ENCODE assay signal across 27 mouse cellular contexts in genomic region chr16:17524156-17524555, GRCm38 (mm10). TPM values are rescaled to one million over a fixed set of nuclear protein-coding genes. Genes with fewer than 3 reads are reported as not detected.
"Had no signal": no experiment of that assay in that cellular context is flagged by ENCODE, and none has a peak within 500 bp of the region (broad histone marks: within the 10 kb centered on the region; RNA-seq: fewer than 3 reads in every experiment).

No protein-coding gene starts in this region.

- ATAC-seq: hindbrain, embryonic 16.5 days; inflammation-experienced regulatory T-cells, adult 6 months; intestine, embryonic 15.5 days; intestine, postnatal 0 days had no signal

- H3K9me3 ChIP-seq: hindbrain, embryonic 10.5 days; hindbrain, embryonic 12.5 days; intestine, embryonic 15.5 days; limb, embryonic 10.5 days; limb, embryonic 12.5 days; liver, embryonic 13.5 days had no signal

- H3K4me1 ChIP-seq: hindbrain, embryonic 12.5 days; limb, embryonic 10.5 days had no signal

- H3K4me2 ChIP-seq: heart, embryonic 11.5 days; hindbrain, embryonic 12.5 days; hindbrain, embryonic 14.5 days; intestine, embryonic 15.5 days; limb, embryonic 12.5 days; liver, embryonic 11.5 days; liver, embryonic 13.5 days had no signal

- H3K9ac ChIP-seq: hindbrain, embryonic 12.5 days; hindbrain, embryonic 14.5 days; intestine, embryonic 15.5 days; limb, embryonic 12.5 days; liver, embryonic 13.5 days had no signal

- DNase-seq: gastrocnemius, adult 2 months; gastrocnemius, postnatal 10 days; gastrocnemius, postnatal 25 days; heart, adult 2 months; heart, postnatal 10 days; heart, postnatal 4 days; kidney, adult 18-20 months; kidney, adult 8-10 months; kidney, postnatal 10 days; kidney, postnatal 25 days; kidney, postnatal 4 days; liver; liver, embryonic 13.5 days had no signal

- H3K4me3 ChIP-seq: gastrocnemius, adult 2 months; heart, adult 2 months; hindbrain, embryonic 10.5 days; hindbrain, embryonic 12.5 days; intestine, embryonic 15.5 days; layer of hippocampus, adult 2 months; left cerebral cortex, adult 2 months; limb, embryonic 10.5 days; limb, embryonic 12.5 days; liver, embryonic 13.5 days had no signal

- H3K27ac ChIP-seq: gastrocnemius, adult 2 months; heart, adult 2 months; hindbrain, embryonic 10.5 days; hindbrain, embryonic 12.5 days; hindbrain, embryonic 14.5 days; intestine, embryonic 15.5 days; layer of hippocampus, adult 2 months; left cerebral cortex, adult 2 months; limb, embryonic 10.5 days; limb, embryonic 12.5 days; liver, embryonic 13.5 days had no signal

- H3K27me3 ChIP-seq: hindbrain, embryonic 12.5 days; intestine, embryonic 15.5 days; limb, embryonic 12.5 days; liver, embryonic 13.5 days had no signal

RNA-seq across cellular contexts. Expression of gene Aifm3, which starts 34.7 kb away (rescaled TPM):
- total RNA-seq: granulocyte monocyte progenitor cell, adult 5-6 weeks had no signal
- polyA plus RNA-seq: inflammation-experienced regulatory T-cells, adult 6 months had no signal

RNA-seq across cellular contexts. Expression of gene Lrrc74b, which starts 36.9 kb away (rescaled TPM):
- total RNA-seq: granulocyte monocyte progenitor cell, adult 5-6 weeks; heart, adult 2 months; heart, postnatal 4 days had no signal
- polyA plus RNA-seq: heart, embryonic 11.5 days; limb, embryonic 10.5 days; limb, embryonic 12.5 days; liver, embryonic 11.5 days; liver, embryonic 13.5 days had no signal

RNA-seq across cellular contexts. Expression of gene P2rx6, which starts 37.5 kb away (rescaled TPM):
- total RNA-seq: granulocyte monocyte progenitor cell, adult 5-6 weeks had no signal
- polyA plus RNA-seq: inflammation-experienced regulatory T-cells, adult 6 months; liver, embryonic 13.5 days had no signal
